Mouse (Mus musculus): ENCODE measurements around the gene Ric8a. TPM values are rescaled to one million over a fixed set of nuclear protein-coding genes. Genes with fewer than 3 reads are reported as not detected.

Ric8a gene
- polyA plus RNA-seq, 1 experiment from 2014 or later: 58.3 TPM

DNA sequence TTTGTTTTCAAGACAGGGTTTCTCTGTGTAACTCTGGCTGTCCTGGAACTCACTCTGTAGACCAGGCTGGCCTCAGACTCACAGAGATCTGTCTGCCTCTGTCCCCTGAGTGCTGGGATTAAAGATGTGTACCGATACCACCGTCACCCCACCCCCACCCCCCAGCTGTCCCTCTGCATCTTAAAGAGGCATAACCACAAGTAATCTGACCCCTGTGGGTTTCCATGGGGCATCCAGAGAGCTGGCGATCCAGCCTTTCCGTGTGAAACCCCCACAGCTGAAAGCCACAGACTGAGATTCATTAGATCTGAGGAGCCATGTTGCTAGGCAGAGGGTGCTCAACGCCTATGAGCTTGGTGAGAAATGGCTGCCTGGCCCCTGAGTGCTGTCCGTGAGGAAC lies 3.2 kb downstream of the Ric8a start:
- Histone ChIP-seq H3K27ac (replicated peaks; ENCODE audit: low read depth, low read length) (no peak overlapping the region), H3K27me3 (ENCODE audit: control insufficient read depth, insufficient read depth, low read length) (no peaks in the 10 kb centered on the region), H3K4me1 (ENCODE audit: control insufficient read depth, insufficient read depth, low read length) (peaks cover 2% of the 10 kb centered on the region), H3K9me3 (replicated peaks; ENCODE audit: control insufficient read depth, low read length) (no peaks in the 10 kb centered on the region), H3K9ac (replicated peaks; ENCODE audit: low read length) (no peak overlapping the region), H3K4me2 (ENCODE audit: low read depth, low read length) (no peak overlapping the region), H3K4me3 (ENCODE audit: low read depth, low read length) (no peak overlapping the region), H3K36me3 (replicated peaks; ENCODE audit: control insufficient read depth, insufficient read depth, low read depth, low read length) (peaks cover 7% of the 10 kb centered on the region; the same call in 1 of the 2 replicates)
- ATAC-seq (replicated peaks; ENCODE audit: insufficient number of reproducible peaks, low FRiP score, low TSS enrichment, low read depth) (no peak), DNase-seq (ENCODE audit: low spot score) (no peak)
- 76% methylated on average over 6 of the region's 6 CpGs for WGBS

GRCm38 (mm10) chr7:140860728-140861127 lies 4.0 kb downstream of the Ric8a start:
- Histone ChIP-seq H3K4me1 (ENCODE audit: control insufficient read depth, insufficient read depth, low read length) (peaks cover 2% of the 10 kb centered on the region), H3K36me3 (replicated peaks; ENCODE audit: control insufficient read depth, insufficient read depth, low read depth, low read length) (peaks cover 7% of the 10 kb centered on the region; the same call in 1 of the 2 replicates), H3K27ac (replicated peaks; ENCODE audit: low read depth, low read length) (no peak overlapping the region), H3K9me3 (replicated peaks; ENCODE audit: control insufficient read depth, low read length) (no peaks in the 10 kb centered on the region), H3K4me3 (ENCODE audit: low read depth, low read length) (no peak overlapping the region), H3K4me2 (ENCODE audit: low read depth, low read length) (no peak overlapping the region), H3K9ac (replicated peaks; ENCODE audit: low read length) (no peak overlapping the region), H3K27me3 (ENCODE audit: control insufficient read depth, insufficient read depth, low read length) (no peaks in the 10 kb centered on the region)
- WGBS: 92% methylated on average over 5 of the region's 5 CpGs
- DNase-seq (ENCODE audit: low spot score) (no peak), ATAC-seq (replicated peaks; ENCODE audit: insufficient number of reproducible peaks, low FRiP score, low TSS enrichment, low read depth) (no peak)

DNA sequence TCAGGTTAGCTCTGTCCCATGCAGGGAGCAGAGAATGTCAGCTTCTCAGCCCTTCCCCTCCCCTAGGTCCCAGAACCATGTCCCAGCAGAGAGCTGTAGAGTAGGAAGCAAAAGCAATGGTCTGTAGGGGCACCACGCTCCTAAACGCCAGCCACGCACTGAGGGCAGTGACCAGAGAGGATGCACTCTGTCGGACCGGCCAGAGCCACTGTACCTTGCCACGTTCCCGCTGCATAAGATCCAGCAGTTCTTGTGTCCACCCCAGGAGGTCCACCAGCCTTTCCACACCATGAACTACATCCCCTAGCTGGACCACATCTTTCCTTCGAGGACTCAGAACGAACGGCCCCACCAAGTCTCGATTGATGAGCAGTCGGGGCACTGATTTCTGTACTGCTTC lies 8.0 kb downstream of the Ric8a start:
- Histone ChIP-seq H3K9me3 (replicated peaks; ENCODE audit: control insufficient read depth, low read length) (no peaks in the 10 kb centered on the region), H3K36me3 (replicated peaks; ENCODE audit: control insufficient read depth, insufficient read depth, low read depth, low read length) (peaks cover 7% of the 10 kb centered on the region; the same call in 1 of the 2 replicates), H3K9ac (replicated peaks; ENCODE audit: low read length) (no peak overlapping the region), H3K4me2 (ENCODE audit: low read depth, low read length) (no peak overlapping the region), H3K27ac (replicated peaks; ENCODE audit: low read depth, low read length) (no peak overlapping the region), H3K4me3 (ENCODE audit: low read depth, low read length) (no peak overlapping the region), H3K27me3 (ENCODE audit: control insufficient read depth, insufficient read depth, low read length) (no peaks in the 10 kb centered on the region), H3K4me1 (ENCODE audit: control insufficient read depth, insufficient read depth, low read length) (no peaks in the 10 kb centered on the region)
- DNase-seq (ENCODE audit: low spot score) (no peak), ATAC-seq (replicated peaks; ENCODE audit: insufficient number of reproducible peaks, low FRiP score, low TSS enrichment, low read depth) (no peak)
- WGBS: 88% methylated on average over 12 of the region's 12 CpGs

DNA sequence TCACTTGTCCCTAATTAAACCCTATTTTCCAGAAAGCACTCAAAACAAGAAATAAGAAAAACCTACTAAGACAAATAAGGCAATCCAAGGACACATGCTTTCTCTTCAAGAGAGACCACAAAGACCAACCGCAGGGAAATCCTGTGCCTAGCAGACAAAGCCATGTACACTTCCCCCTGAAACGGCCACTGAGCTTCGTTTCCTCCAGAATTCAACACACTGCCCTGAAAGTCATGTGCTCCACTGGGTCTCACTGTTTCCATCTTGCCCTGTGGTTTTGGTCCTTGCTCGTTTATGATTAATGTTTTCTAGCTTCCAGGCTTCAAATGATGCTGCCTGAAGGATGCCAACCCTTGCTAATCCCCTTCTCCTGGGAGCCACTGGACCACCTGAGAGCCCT lies 17.5 kb downstream of the Ric8a start:
- H3K9me3 ChIP-seq (replicated peaks; ENCODE audit: control insufficient read depth, low read length): no peaks in the 10 kb centered on the region
- H3K36me3 ChIP-seq (replicated peaks; ENCODE audit: control insufficient read depth, insufficient read depth, low read depth, low read length): no peaks in the 10 kb centered on the region
- WGBS: 90% methylated on average over 4 of the region's 4 CpGs
- no peak for ATAC-seq (replicated peaks; ENCODE audit: insufficient number of reproducible peaks, low FRiP score, low TSS enrichment, low read depth)
- no peak overlapping the region for H3K9ac ChIP-seq (replicated peaks; ENCODE audit: low read length)
- no peak overlapping the region for H3K4me3 ChIP-seq (ENCODE audit: low read depth, low read length)
- no peaks in the 10 kb centered on the region for H3K27me3 ChIP-seq (ENCODE audit: control insufficient read depth, insufficient read depth, low read length)
- H3K4me2 ChIP-seq (ENCODE audit: low read depth, low read length): no peak overlapping the region
- H3K4me1 ChIP-seq (ENCODE audit: control insufficient read depth, insufficient read depth, low read length): no peaks in the 10 kb centered on the region
- H3K27ac ChIP-seq (replicated peaks; ENCODE audit: low read depth, low read length): no peak overlapping the region
- no peak for DNase-seq (ENCODE audit: low spot score)

DNA sequence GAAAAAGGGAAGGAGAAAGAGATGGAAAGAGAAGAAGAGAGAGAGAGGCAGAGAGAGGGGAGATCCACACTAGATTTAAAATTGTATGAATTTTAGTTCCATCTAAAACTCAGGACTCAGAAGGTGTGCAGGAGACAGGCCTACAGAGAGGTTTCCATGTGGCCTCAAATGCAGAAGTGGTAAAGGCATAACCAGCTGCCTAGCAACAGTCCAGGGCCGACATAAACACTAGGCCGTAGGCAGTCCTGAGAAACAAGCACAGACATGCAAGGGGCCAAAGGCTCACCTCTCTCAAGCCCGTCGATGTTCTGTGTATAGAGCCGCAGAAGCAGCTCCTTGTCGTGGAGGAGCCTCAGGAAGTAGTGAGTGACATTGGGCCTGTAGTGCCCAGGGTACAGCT lies 20.6 kb downstream of the Ric8a start:
- Histone ChIP-seq H3K4me2 (ENCODE audit: low read depth, low read length) (no peak overlapping the region), H3K9me3 (replicated peaks; ENCODE audit: control insufficient read depth, low read length) (no peaks in the 10 kb centered on the region), H3K27ac (replicated peaks; ENCODE audit: low read depth, low read length) (no peak overlapping the region), H3K36me3 (replicated peaks; ENCODE audit: control insufficient read depth, insufficient read depth, low read depth, low read length) (no peaks in the 10 kb centered on the region), H3K9ac (replicated peaks; ENCODE audit: low read length) (no peak overlapping the region), H3K4me1 (ENCODE audit: control insufficient read depth, insufficient read depth, low read length) (no peaks in the 10 kb centered on the region), H3K27me3 (ENCODE audit: control insufficient read depth, insufficient read depth, low read length) (no peaks in the 10 kb centered on the region), H3K4me3 (ENCODE audit: low read depth, low read length) (no peak overlapping the region)
- no peak for ATAC-seq (replicated peaks; ENCODE audit: insufficient number of reproducible peaks, low FRiP score, low TSS enrichment, low read depth)
- 80% methylated on average over 6 of the region's 6 CpGs for whole genome bisulfite sequencing
- DNase-seq (ENCODE audit: low spot score): no peak

GRCm38 (mm10) chr7:140879355-140879754 lies 22.6 kb downstream of the Ric8a start:
- ATAC-seq (replicated peaks; ENCODE audit: insufficient number of reproducible peaks, low FRiP score, low TSS enrichment, low read depth): no peak

DNA sequence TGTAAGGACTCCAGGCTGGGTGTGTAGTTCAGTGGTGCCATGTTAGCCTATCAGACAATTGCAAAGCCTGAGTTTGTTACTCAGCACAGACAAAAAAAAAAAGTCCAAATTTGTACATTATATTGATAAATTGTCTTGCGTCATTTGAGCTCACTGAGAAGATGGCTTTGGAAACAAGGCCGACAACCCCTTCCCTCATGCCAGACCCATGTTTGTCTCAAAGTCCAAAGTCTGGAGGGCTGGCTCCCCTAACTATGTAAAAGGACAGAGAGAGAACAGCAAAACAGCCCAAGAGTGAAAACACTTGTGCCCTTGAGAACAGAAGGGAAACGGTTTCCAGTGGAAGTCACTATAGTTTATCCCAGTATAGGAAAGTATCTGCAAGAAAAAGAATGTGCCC lies 23.7 kb downstream of the Ric8a start:
- ATAC-seq (replicated peaks; ENCODE audit: insufficient number of reproducible peaks, low FRiP score, low TSS enrichment, low read depth) (no peak), DNase-seq (ENCODE audit: low spot score) (no peak)
- WGBS: 85% methylated on average over 3 of the region's 3 CpGs
- H3K9me3 ChIP-seq (replicated peaks; ENCODE audit: control insufficient read depth, low read length): no peaks in the 10 kb centered on the region
- H3K4me1 ChIP-seq (ENCODE audit: control insufficient read depth, insufficient read depth, low read length): 0 out of 2 replicates have a peak, but pooled peaks cover 2% of the 10 kb centered on the region
- no peak overlapping the region for H3K4me3 ChIP-seq (ENCODE audit: low read depth, low read length)
- H3K27ac ChIP-seq (replicated peaks; ENCODE audit: low read depth, low read length): no peak overlapping the region
- H3K36me3 ChIP-seq (replicated peaks; ENCODE audit: control insufficient read depth, insufficient read depth, low read depth, low read length): no peaks in the 10 kb centered on the region
- H3K4me2 ChIP-seq (ENCODE audit: low read depth, low read length): no peak overlapping the region
- no peak overlapping the region for H3K9ac ChIP-seq (replicated peaks; ENCODE audit: low read length)
- no peaks in the 10 kb centered on the region for H3K27me3 ChIP-seq (ENCODE audit: control insufficient read depth, insufficient read depth, low read length)

More at GRCm38 (mm10) chr7:140879355-140879754, 22.6 kb downstream of the Ric8a start:
- Histone ChIP-seq H3K9ac (replicated peaks; ENCODE audit: low read length) (no peak overlapping the region), H3K27ac (replicated peaks; ENCODE audit: low read depth, low read length) (no peak overlapping the region), H3K4me2 (ENCODE audit: low read depth, low read length) (no peak overlapping the region), H3K4me1 (ENCODE audit: control insufficient read depth, insufficient read depth, low read length) (0 out of 2 replicates have a peak, but pooled peaks cover 2% of the 10 kb centered on the region), H3K9me3 (replicated peaks; ENCODE audit: control insufficient read depth, low read length) (no peaks in the 10 kb centered on the region), H3K36me3 (replicated peaks; ENCODE audit: control insufficient read depth, insufficient read depth, low read depth, low read length) (no peaks in the 10 kb centered on the region), H3K27me3 (ENCODE audit: control insufficient read depth, insufficient read depth, low read length) (no peaks in the 10 kb centered on the region), H3K4me3 (ENCODE audit: low read depth, low read length) (no peak overlapping the region)
- 86% methylated on average over 7 of the region's 7 CpGs for WGBS
- DNase-seq (ENCODE audit: low spot score): no peak

GRCm38 (mm10) chr7:140880865-140881515 lies 24.2 kb downstream of the Ric8a start:
- 0 out of 2 replicates have a peak, but pooled peaks cover 2% of the 10 kb centered on the region for H3K4me1 ChIP-seq (ENCODE audit: control insufficient read depth, insufficient read depth, low read length)
- H3K4me3 ChIP-seq (ENCODE audit: low read depth, low read length): peak overlapping the region; percentile 78
- WGBS: 22% methylated on average over 8 of the region's 8 CpGs
- no peaks in the 10 kb centered on the region for H3K36me3 ChIP-seq (replicated peaks; ENCODE audit: control insufficient read depth, insufficient read depth, low read depth, low read length)
- no peak overlapping the region for H3K27ac ChIP-seq (replicated peaks; ENCODE audit: low read depth, low read length)
- peak overlapping the region; percentile 75 for H3K9ac ChIP-seq (replicated peaks; ENCODE audit: low read length)
- DNase-seq (ENCODE audit: low spot score) (no peak), ATAC-seq (replicated peaks; ENCODE audit: insufficient number of reproducible peaks, low FRiP score, low TSS enrichment, low read depth) (no peak)
- no peaks in the 10 kb centered on the region for H3K9me3 ChIP-seq (replicated peaks; ENCODE audit: control insufficient read depth, low read length)
- no peaks in the 10 kb centered on the region for H3K27me3 ChIP-seq (ENCODE audit: control insufficient read depth, insufficient read depth, low read length)
- peak overlapping the region; percentile 63 for H3K4me2 ChIP-seq (ENCODE audit: low read depth, low read length)
